Mouse (Mus musculus): ENCODE measurements around the gene Cuedc2.

The Cuedc2 gene

GRCm38 (mm10) chr19:46320076-46320785, 18.3 kb downstream of the Cuedc2 start:
- DNase-seq = no peak

- DNase-seq = peak; percentile 85
Observed at GRCm38 (mm10) chr19:46318586-46319378, 19.7 kb downstream of the Cuedc2 start.

GRCm38 (mm10) chr19:46318031-46318471, 20.5 kb downstream of the Cuedc2 start:
- DNase-seq = no peak

GRCm38 (mm10) chr19:46317546-46317885, 21.0 kb downstream of the Cuedc2 start:
- DNase-seq = no peak

- DNase-seq = no peak
Observed at GRCm38 (mm10) chr19:46316846-46317545, 21.5 kb downstream of the Cuedc2 start.

GRCm38 (mm10) chr19:46315752-46316610, 22.5 kb downstream of the Cuedc2 start:
- DNase-seq = no peak

GRCm38 (mm10) chr19:46314872-46315742, 23.4 kb downstream of the Cuedc2 start:
- no peak for DNase-seq

GRCm38 (mm10) chr19:46314151-46314601, 24.3 kb downstream of the Cuedc2 start:
- peak; percentile 53 for DNase-seq

GRCm38 (mm10) chr19:46313591-46313990, 24.9 kb downstream of the Cuedc2 start:
- DNase-seq = no peak

- DNase-seq = no peak
Observed at GRCm38 (mm10) chr19:46313116-46313515, 25.4 kb downstream of the Cuedc2 start.

- DNase-seq = no peak
Observed at GRCm38 (mm10) chr19:46312566-46312965, 25.9 kb downstream of the Cuedc2 start.

- DNase-seq = no peak
Observed at GRCm38 (mm10) chr19:46311341-46311740, 27.2 kb downstream of the Cuedc2 start.

GRCm38 (mm10) chr19:46310312-46310865, 28.1 kb downstream of the Cuedc2 start:
- DNase-seq = no peak

- no peak for DNase-seq
Observed at GRCm38 (mm10) chr19:46309651-46310305, 28.7 kb downstream of the Cuedc2 start.

GRCm38 (mm10) chr19:46308706-46309435, 29.6 kb downstream of the Cuedc2 start:
- peak; percentile 90 for DNase-seq

- no peak for DNase-seq
Observed at GRCm38 (mm10) chr19:46308303-46308702, 30.2 kb downstream of the Cuedc2 start.

- no peak for DNase-seq
Observed at GRCm38 (mm10) chr19:46307781-46308180, 30.7 kb downstream of the Cuedc2 start.

- no peak for DNase-seq
Observed at GRCm38 (mm10) chr19:46306751-46307289, 31.7 kb downstream of the Cuedc2 start.

- DNase-seq = no peak
Observed at GRCm38 (mm10) chr19:46306268-46306610, 32.3 kb downstream of the Cuedc2 start.
